Mouse (Mus musculus) kidney, embryonic 14.5 days (tissue): ENCODE measurements around the gene Morc3. TPM values are rescaled to one million over a fixed set of nuclear protein-coding genes. Genes with fewer than 3 reads are reported as not detected.

Source experiments
- ATAC-seq: fragments of 200-750 bp; cut with Nextera tagmentation; 2 replicates; pipeline ENCODE4 v1.8.0; 2017; ENCODE audit warnings: moderate number of reproducible peaks, mild to moderate bottlenecking, moderate TSS enrichment, moderate library complexity; ENCODE audit not compliant: low FRiP score, low TSS enrichment
- H3K27ac ChIP-seq: fragments of 300-500 bp; sonication (generic); 2 replicates; pipeline ENCODE4 v1.5.1; 2014; ENCODE audit warnings: low read depth, mild to moderate bottlenecking, low read length, moderate library complexity, mixed read lengths
- H3K27me3 ChIP-seq: fragments of 300-500 bp; sonication (generic); 2 replicates; pipeline ENCODE4 v1.6.1; 2014; ENCODE audit warnings: mild to moderate bottlenecking, low read length; ENCODE audit not compliant: control insufficient read depth, insufficient read depth
- H3K36me3 ChIP-seq: fragments of 300-500 bp; sonication (generic); 2 replicates; pipeline ENCODE4 v1.6.1; 2014; ENCODE audit warnings: low read length, mixed read lengths; ENCODE audit not compliant: control insufficient read depth, insufficient read depth
- H3K4me1 ChIP-seq: fragments of 300-500 bp; sonication (generic); 2 replicates; pipeline ENCODE4 v1.6.1; 2014; ENCODE audit warnings: low read length, mixed read lengths; ENCODE audit not compliant: control insufficient read depth, insufficient read depth
- H3K4me2 ChIP-seq: fragments of 300-500 bp; sonication (generic); replicated peaks from 2 replicates; pipeline ENCODE4 v1.6.1; 2014; ENCODE audit warnings: low read depth, mild to moderate bottlenecking, low read length
- H3K4me3 ChIP-seq: fragments of 300-500 bp; sonication (generic); 2 replicates; pipeline ENCODE4 v1.5.1; 2014; ENCODE audit warnings: mild to moderate bottlenecking, low read length
- H3K9ac ChIP-seq: fragments of 300-500 bp; sonication (generic); 2 replicates; pipeline ENCODE4 v1.6.1; 2014; ENCODE audit warnings: low read depth, mild to moderate bottlenecking, low read length, moderate library complexity
- H3K9me3 ChIP-seq: fragments of 300-500 bp; sonication (generic); 2 replicates; pipeline ENCODE4 v1.6.1; 2016; ENCODE audit warnings: low read length; ENCODE audit not compliant: control insufficient read depth
- WGBS: fragments of 180-500 bp; shearing (Covaris S2); extraction: QIAGEN DNeasy Blood & Tissue Kit; methylation state at CpG from one replicate; pipeline ENCODE4 v1.1.7; 2014; 5-methylcytosine and 5-hydroxymethylcytosine counted together
- polyA plus RNA-seq: library from polyadenylated mRNA; unstranded; fragments of >200 nt; fragmentation: Nextera tagmentation; extraction: Ambion mirVana; gene quantifications from 2 replicates; pipeline ENCODE4 v1.2.1, GENCODE M21; 2014

Morc3 gene
- polyA plus RNA-seq, 1 experiment from 2014 or later: 42.7 TPM

DNA sequence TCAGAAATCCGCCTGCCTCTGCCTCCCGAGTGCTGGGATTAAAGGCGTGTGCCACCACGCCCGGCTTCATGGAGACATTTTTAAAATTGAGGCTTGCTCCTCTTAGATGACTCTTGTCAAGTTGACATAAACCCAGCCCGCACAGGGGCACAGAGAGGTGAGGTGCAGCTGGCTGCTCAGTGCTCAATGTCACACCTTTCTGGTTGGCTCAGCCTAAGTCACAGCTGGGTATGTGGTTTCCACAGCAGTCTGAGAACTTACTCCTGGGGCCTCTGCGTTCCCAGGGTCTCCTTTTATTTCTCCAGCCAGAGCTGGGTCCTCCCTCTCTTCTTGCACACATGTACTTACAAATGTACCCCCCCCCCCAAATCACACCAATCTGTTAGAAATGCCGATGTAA lies 76.3 kb downstream of the Morc3 start:
- WGBS: 92% methylated on average over 8 of the region's 8 CpGs
- no peaks in the 10 kb centered on the region for H3K4me1 ChIP-seq
- H3K36me3 ChIP-seq: peaks cover 11% of the 10 kb centered on the region; the same call in 1 of the 2 replicates
- no peak overlapping the region for H3K27ac ChIP-seq
- H3K9me3 ChIP-seq: no peaks in the 10 kb centered on the region
- no peaks in the 10 kb centered on the region for H3K27me3 ChIP-seq
- H3K9ac ChIP-seq: no peak overlapping the region
- no peak overlapping the region for H3K4me2 ChIP-seq
- no peak overlapping the region for H3K4me3 ChIP-seq
- ATAC-seq: no peak

DNA sequence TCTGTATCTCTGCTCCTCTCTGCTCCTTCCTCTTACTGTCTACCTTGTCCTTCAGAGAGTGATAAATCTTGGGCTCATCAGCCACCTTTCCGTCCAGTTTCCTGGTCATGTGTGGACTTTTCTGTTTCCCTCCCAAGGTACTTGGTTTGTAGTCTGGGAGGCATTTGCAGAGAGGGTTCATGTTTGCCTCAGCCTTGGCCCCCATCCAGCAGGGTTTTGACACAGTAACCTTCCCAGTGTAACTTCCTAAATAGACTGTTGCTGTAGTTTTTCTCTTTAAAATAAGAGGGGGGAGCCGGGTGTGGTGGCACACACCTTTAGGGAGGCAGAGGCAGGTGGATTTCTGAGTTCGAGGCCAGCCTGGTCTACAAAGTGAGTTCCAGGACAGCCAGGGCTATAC lies 78.0 kb downstream of the Morc3 start:
- ATAC-seq: no peak
- Histone ChIP-seq H3K27me3 (no peaks in the 10 kb centered on the region), H3K36me3 (peaks cover 4% of the 10 kb centered on the region; the same call in 1 of the 2 replicates), H3K4me3 (no peak overlapping the region), H3K27ac (no peak overlapping the region), H3K4me1 (no peaks in the 10 kb centered on the region), H3K9ac (no peak overlapping the region), H3K4me2 (no peak overlapping the region), H3K9me3 (no peaks in the 10 kb centered on the region)
- 87% methylated on average over 3 of the region's 3 CpGs for WGBS

GRCm38 (mm10) chr16:93910735-93911665 lies 79.1 kb downstream of the Morc3 start:
- no peak for ATAC-seq
- WGBS: 71% methylated on average over 28 of the region's 28 CpGs
- H3K9ac ChIP-seq: no peak overlapping the region
- H3K36me3 ChIP-seq: peaks cover 1% of the 10 kb centered on the region; the same call in 1 of the 2 replicates
- no peak overlapping the region for H3K27ac ChIP-seq
- no peak overlapping the region for H3K4me2 ChIP-seq
- H3K4me1 ChIP-seq: no peaks in the 10 kb centered on the region
- no peak overlapping the region for H3K4me3 ChIP-seq
- H3K9me3 ChIP-seq: no peaks in the 10 kb centered on the region
- H3K27me3 ChIP-seq: no peaks in the 10 kb centered on the region

GRCm38 (mm10) chr16:93912158-93912557 lies 80.2 kb downstream of the Morc3 start:
- Histone ChIP-seq H3K36me3 (no peaks in the 10 kb centered on the region), H3K4me2 (no peak overlapping the region), H3K4me3 (no peak overlapping the region), H3K27me3 (no peaks in the 10 kb centered on the region), H3K9ac (no peak overlapping the region), H3K9me3 (no peaks in the 10 kb centered on the region), H3K27ac (peak overlapping the region; percentile 3; the same call in 1 of the 2 replicates), H3K4me1 (no peaks in the 10 kb centered on the region)
- WGBS: 31% methylated on average over 5 of the region's 5 CpGs
- peak; percentile 74 for ATAC-seq

DNA sequence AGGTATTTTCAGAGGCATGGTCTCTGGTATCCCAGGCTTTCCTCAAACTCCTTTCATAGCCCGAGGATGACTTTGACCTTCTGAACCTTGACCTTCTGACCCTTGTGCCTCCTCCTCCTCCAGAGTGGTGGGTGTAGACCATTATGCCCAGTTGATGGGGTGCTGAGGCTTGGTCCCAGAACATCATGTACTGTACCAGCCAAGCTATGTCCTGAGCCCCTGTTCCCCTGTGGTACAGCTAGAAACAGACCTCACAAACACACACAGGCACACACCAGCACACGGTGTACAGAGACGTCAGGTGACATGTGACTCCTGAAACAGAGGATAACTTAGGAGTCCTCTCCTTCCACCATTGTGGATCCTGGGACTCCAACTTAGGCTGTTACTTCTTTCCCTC lies 80.9 kb downstream of the Morc3 start:
- 50% methylated on average over 3 of the region's 3 CpGs for WGBS
- H3K9ac ChIP-seq: no peak overlapping the region
- no peaks in the 10 kb centered on the region for H3K9me3 ChIP-seq
- no peaks in the 10 kb centered on the region for H3K4me1 ChIP-seq
- H3K4me2 ChIP-seq: no peak overlapping the region
- no peak overlapping the region; the same call in 1 of the 2 replicates for H3K27ac ChIP-seq
- H3K4me3 ChIP-seq: no peak overlapping the region
- no peaks in the 10 kb centered on the region for H3K36me3 ChIP-seq
- no peak for ATAC-seq
- H3K27me3 ChIP-seq: no peaks in the 10 kb centered on the region

DNA sequence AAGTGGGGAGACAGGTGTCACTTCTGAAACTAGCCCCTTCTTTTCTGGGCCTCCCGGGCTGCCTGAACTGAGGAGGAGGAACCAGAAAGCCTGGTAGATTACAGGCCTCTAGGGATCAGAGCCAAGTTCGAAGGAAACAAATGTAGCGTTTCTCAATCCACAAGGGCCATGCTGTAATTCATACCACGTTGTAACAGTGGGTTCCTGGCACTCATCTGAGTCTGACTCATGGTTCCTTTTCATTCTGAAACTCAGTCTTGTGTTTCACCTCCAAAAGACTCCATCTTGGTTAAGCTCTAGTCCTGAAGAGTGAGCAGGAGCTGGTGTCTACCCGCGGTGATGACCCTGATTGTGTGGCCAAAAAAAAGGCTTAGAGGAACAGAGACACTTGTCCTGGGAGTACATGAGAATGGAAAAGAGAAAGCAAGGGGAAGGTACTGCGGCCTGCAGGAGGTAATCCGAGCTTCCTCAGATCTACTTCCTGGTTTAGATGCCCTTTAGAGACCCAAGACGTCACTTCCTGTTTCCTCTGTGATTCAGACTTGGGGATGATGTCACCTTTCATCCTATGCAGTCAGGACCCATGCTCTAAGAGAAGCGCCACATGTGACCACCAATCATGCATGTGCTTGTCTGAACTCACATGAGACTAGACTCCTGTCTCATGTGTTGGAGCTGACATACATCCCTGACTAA lies 82.1 kb downstream of the Morc3 start:
- Histone ChIP-seq H3K9me3 (no peaks in the 10 kb centered on the region), H3K27ac (no peak overlapping the region), H3K27me3 (no peaks in the 10 kb centered on the region), H3K4me3 (no peak overlapping the region), H3K4me2 (no peak overlapping the region), H3K4me1 (no peaks in the 10 kb centered on the region), H3K36me3 (no peaks in the 10 kb centered on the region), H3K9ac (no peak overlapping the region)
- ATAC-seq: no peak
- WGBS: 70% methylated on average over 10 of the region's 10 CpGs

DNA sequence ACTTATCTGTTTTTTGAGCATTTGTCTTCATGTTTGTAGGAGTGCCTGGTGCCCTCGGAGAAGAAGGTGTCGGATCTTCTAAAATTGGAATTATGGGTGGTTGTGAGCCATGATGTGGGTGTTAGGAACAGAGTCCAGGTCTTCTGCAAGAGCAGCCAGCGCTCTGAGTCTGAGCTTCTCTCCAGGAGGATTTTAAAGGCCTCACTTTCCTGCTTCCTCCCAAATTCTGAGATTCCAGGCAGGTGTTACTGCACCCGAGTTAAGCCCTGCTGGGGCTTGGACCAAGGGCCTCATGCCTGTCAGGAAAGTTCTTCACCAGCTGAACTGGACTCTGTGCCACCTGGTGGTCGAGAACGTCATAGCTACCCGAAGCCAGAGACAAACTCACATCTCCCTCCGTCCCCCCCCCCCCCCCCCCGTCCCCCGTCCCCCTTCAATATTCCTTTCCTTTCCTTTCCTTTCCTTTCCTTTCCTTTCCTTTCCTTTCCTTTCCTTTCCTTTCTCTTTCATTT lies 83.5 kb downstream of the Morc3 start:
- no peak overlapping the region for H3K4me3 ChIP-seq
- no peaks in the 10 kb centered on the region for H3K27me3 ChIP-seq
- no peaks in the 10 kb centered on the region for H3K36me3 ChIP-seq
- no peak overlapping the region for H3K9ac ChIP-seq
- H3K27ac ChIP-seq: no peak overlapping the region
- no peak for ATAC-seq
- H3K4me1 ChIP-seq: no peaks in the 10 kb centered on the region
- no peaks in the 10 kb centered on the region for H3K9me3 ChIP-seq
- 40% methylated on average over 7 of the region's 10 CpGs for WGBS
- no peak overlapping the region for H3K4me2 ChIP-seq

- no peak overlapping the region for H3K4me2 ChIP-seq
- H3K27me3 ChIP-seq: no peaks in the 10 kb centered on the region
- WGBS: 35% methylated on average over 22 of the region's 22 CpGs
- peak; percentile 40; the same call in 1 of the 2 replicates for ATAC-seq
- no peak overlapping the region for H3K4me3 ChIP-seq
- no peaks in the 10 kb centered on the region for H3K36me3 ChIP-seq
- no peak overlapping the region for H3K9ac ChIP-seq
- H3K4me1 ChIP-seq: no peaks in the 10 kb centered on the region
- H3K27ac ChIP-seq: peak overlapping the region; percentile 49; the same call in 1 of the 2 replicates
- no peaks in the 10 kb centered on the region for H3K9me3 ChIP-seq
Measured at GRCm38 (mm10) chr16:93917712-93918678, 86.1 kb downstream of the Morc3 start.
